Mouse (Mus musculus) hindbrain, embryonic 14.5 days (tissue): ENCODE data around the gene Slco2a1. TPM values are rescaled to one million over a fixed set of nuclear protein-coding genes. Genes with fewer than 3 reads are reported as not detected.

Experiments used
- ATAC-seq: fragments of 200-750 bp; cut with Nextera tagmentation; 2 replicates; pipeline ENCODE4 v1.8.0; 2017; ENCODE audit warnings: moderate number of reproducible peaks, mild to moderate bottlenecking, moderate TSS enrichment, moderate library complexity; ENCODE audit not compliant: low FRiP score
- DNase-seq: peaks from one replicate; pipeline ENCODE4 v3.0.0-alpha.2; 2015; ENCODE audit warnings: low spot score
- H3K27ac ChIP-seq: fragments of 300-500 bp; sonication (generic); 2 replicates; pipeline ENCODE4 v1.5.1; 2014; ENCODE audit warnings: mild to moderate bottlenecking, moderate library complexity
- H3K27me3 ChIP-seq: fragments of 300-500 bp; sonication (generic); 2 replicates; pipeline ENCODE4 v1.6.1; 2014; ENCODE audit warnings: mild to moderate bottlenecking, low read length, mixed read lengths; ENCODE audit not compliant: control insufficient read depth, insufficient read depth
- H3K36me3 ChIP-seq: fragments of 300-500 bp; sonication (generic); replicated peaks from 2 replicates; pipeline ENCODE4 v1.6.1; 2014; ENCODE audit not compliant: control insufficient read depth, insufficient read depth
- H3K4me1 ChIP-seq: fragments of 300-500 bp; sonication (generic); replicated peaks from 2 replicates; pipeline ENCODE4 v1.6.1; 2014; ENCODE audit warnings: antibody characterized with exemption, low read length, mixed read lengths; ENCODE audit not compliant: control insufficient read depth, insufficient read depth
- H3K4me2 ChIP-seq: fragments of 300-500 bp; sonication (generic); replicated peaks from 2 replicates; pipeline ENCODE4 v1.6.1; 2014; ENCODE audit warnings: mild to moderate bottlenecking, moderate library complexity
- H3K4me3 ChIP-seq: fragments of 300-500 bp; sonication (generic); replicated peaks from 2 replicates; pipeline ENCODE4 v1.5.1; 2014; ENCODE audit warnings: mild to moderate bottlenecking, low read length
- H3K9ac ChIP-seq: fragments of 300-500 bp; sonication (generic); 2 replicates; pipeline ENCODE4 v1.6.1; 2014
- H3K9me3 ChIP-seq: fragments of 300-500 bp; sonication (generic); 2 replicates; pipeline ENCODE4 v1.6.1; 2016; ENCODE audit warnings: low read length; ENCODE audit not compliant: control insufficient read depth
- WGBS: fragments of 180-500 bp; shearing (Covaris S2); extraction: QIAGEN DNeasy Blood & Tissue Kit; methylation state at CpG from one replicate; pipeline ENCODE4 v1.1.7; 2014; 5-methylcytosine and 5-hydroxymethylcytosine counted together
- polyA plus RNA-seq: library from polyadenylated mRNA; unstranded; fragments of >200 nt; fragmentation: Nextera tagmentation; extraction: Ambion mirVana; gene quantifications from 2 replicates; pipeline ENCODE4 v1.2.1, GENCODE M21; 2014

Slco2a1 gene
- polyA plus RNA-seq, 1 experiment from 2014 or later, result 2.4 TPM

- Histone ChIP-seq H3K36me3 (no peaks in the 10 kb centered on the region), H3K9ac (no peak overlapping the region), H3K9me3 (no peaks in the 10 kb centered on the region), H3K27me3 (no peaks in the 10 kb centered on the region), H3K4me2 (no peak overlapping the region), H3K4me3 (no peak overlapping the region), H3K27ac (no peak overlapping the region), H3K4me1 (no peaks in the 10 kb centered on the region)
- no peak for ATAC-seq
- DNase-seq, result no peak
- 73% methylated on average over 11 of the region's 11 CpGs for WGBS
These were observed 38.8 kb downstream of the Slco2a1 start for GRCm38 (mm10) chr9:103027150-103027889.

GRCm38 (mm10) chr9:103029012-103029411 is 40.5 kb downstream of the Slco2a1 start:
- Histone ChIP-seq H3K27ac (no peak overlapping the region), H3K9ac (no peak overlapping the region), H3K27me3 (no peaks in the 10 kb centered on the region), H3K4me1 (no peaks in the 10 kb centered on the region), H3K9me3 (no peaks in the 10 kb centered on the region), H3K36me3 (no peaks in the 10 kb centered on the region), H3K4me3 (no peak overlapping the region), H3K4me2 (no peak overlapping the region)
- DNase-seq (no peak), ATAC-seq (no peak)
- 68% methylated on average over 8 of the region's 8 CpGs for WGBS

- 84% methylated on average over 2 of the region's 2 CpGs for WGBS
- Histone ChIP-seq H3K27me3 (no peaks in the 10 kb centered on the region), H3K9me3 (no peaks in the 10 kb centered on the region), H3K4me2 (no peak overlapping the region), H3K9ac (no peak overlapping the region), H3K27ac (no peak overlapping the region), H3K4me1 (no peaks in the 10 kb centered on the region), H3K36me3 (no peaks in the 10 kb centered on the region), H3K4me3 (no peak overlapping the region)
- no peak for DNase-seq
- ATAC-seq, result no peak
These were observed 41.5 kb downstream of the Slco2a1 start for GRCm38 (mm10) chr9:103030041-103030440.

GRCm38 (mm10) chr9:103031211-103031610 is 42.7 kb downstream of the Slco2a1 start:
- Histone ChIP-seq H3K4me1 (no peaks in the 10 kb centered on the region), H3K27me3 (no peaks in the 10 kb centered on the region), H3K4me3 (no peak overlapping the region), H3K27ac (no peak overlapping the region), H3K9ac (no peak overlapping the region), H3K36me3 (no peaks in the 10 kb centered on the region), H3K9me3 (no peaks in the 10 kb centered on the region), H3K4me2 (no peak overlapping the region)
- DNase-seq, result no peak
- ATAC-seq, result no peak
- 77% methylated on average over 5 of the region's 5 CpGs for WGBS

GRCm38 (mm10) chr9:103032193-103032592 is 43.7 kb downstream of the Slco2a1 start:
- 77% methylated on average over 8 of the region's 8 CpGs for WGBS
- no peak overlapping the region for H3K27ac ChIP-seq
- H3K4me1 ChIP-seq, result no peaks in the 10 kb centered on the region
- H3K4me3 ChIP-seq, result no peak overlapping the region
- no peak overlapping the region for H3K4me2 ChIP-seq
- ATAC-seq (no peak), DNase-seq (no peak)
- H3K36me3 ChIP-seq, result no peaks in the 10 kb centered on the region
- no peaks in the 10 kb centered on the region for H3K27me3 ChIP-seq
- no peak overlapping the region for H3K9ac ChIP-seq
- H3K9me3 ChIP-seq, result no peaks in the 10 kb centered on the region

- H3K9ac ChIP-seq, result no peak overlapping the region
- no peak overlapping the region for H3K4me3 ChIP-seq
- no peak overlapping the region for H3K27ac ChIP-seq
- DNase-seq (no peak), ATAC-seq (no peak)
- WGBS, result 88% methylated on average over 3 of the region's 3 CpGs
- H3K4me2 ChIP-seq, result no peak overlapping the region
- H3K9me3 ChIP-seq, result no peaks in the 10 kb centered on the region
- H3K4me1 ChIP-seq, result no peaks in the 10 kb centered on the region
- H3K27me3 ChIP-seq, result no peaks in the 10 kb centered on the region
- no peaks in the 10 kb centered on the region for H3K36me3 ChIP-seq
These were observed 44.9 kb downstream of the Slco2a1 start for GRCm38 (mm10) chr9:103033381-103033780.

GRCm38 (mm10) chr9:103036971-103037391 is 48.5 kb downstream of the Slco2a1 start:
- ATAC-seq (no peak), DNase-seq (no peak)
- H3K27ac ChIP-seq, result no peak overlapping the region
- no peak overlapping the region for H3K9ac ChIP-seq
- no peaks in the 10 kb centered on the region for H3K4me1 ChIP-seq
- no peaks in the 10 kb centered on the region for H3K27me3 ChIP-seq
- no peaks in the 10 kb centered on the region for H3K36me3 ChIP-seq
- no peak overlapping the region for H3K4me2 ChIP-seq
- 81% methylated on average over 8 of the region's 8 CpGs for WGBS
- no peak overlapping the region for H3K4me3 ChIP-seq
- H3K9me3 ChIP-seq, result no peaks in the 10 kb centered on the region

- Histone ChIP-seq H3K36me3 (no peaks in the 10 kb centered on the region), H3K9me3 (no peaks in the 10 kb centered on the region), H3K4me2 (no peak overlapping the region), H3K4me3 (no peak overlapping the region), H3K9ac (no peak overlapping the region), H3K4me1 (no peaks in the 10 kb centered on the region), H3K27me3 (no peaks in the 10 kb centered on the region), H3K27ac (no peak overlapping the region)
- ATAC-seq, result no peak
- no peak for DNase-seq
- 63% methylated on average over 2 of the region's 2 CpGs for WGBS
These were observed 49.8 kb downstream of the Slco2a1 start for GRCm38 (mm10) chr9:103038266-103038665.

GRCm38 (mm10) chr9:103038705-103039104 is 50.2 kb downstream of the Slco2a1 start:
- WGBS, result 87% methylated on average over 7 of the region's 7 CpGs

GRCm38 (mm10) chr9:103040581-103040980 is 52.1 kb downstream of the Slco2a1 start:
- Histone ChIP-seq H3K9me3 (no peaks in the 10 kb centered on the region), H3K36me3 (no peaks in the 10 kb centered on the region), H3K4me3 (no peak overlapping the region), H3K9ac (no peak overlapping the region), H3K4me1 (no peaks in the 10 kb centered on the region), H3K27me3 (no peaks in the 10 kb centered on the region), H3K4me2 (no peak overlapping the region), H3K27ac (no peak overlapping the region)
- ATAC-seq (no peak), DNase-seq (no peak)
- 90% methylated on average over 2 of the region's 2 CpGs for WGBS

More at GRCm38 (mm10) chr9:103038705-103039104, 50.2 kb downstream of the Slco2a1 start:
- Histone ChIP-seq H3K27ac (no peak overlapping the region), H3K9ac (no peak overlapping the region), H3K4me2 (no peak overlapping the region), H3K4me3 (no peak overlapping the region), H3K4me1 (no peaks in the 10 kb centered on the region), H3K9me3 (no peaks in the 10 kb centered on the region), H3K27me3 (no peaks in the 10 kb centered on the region), H3K36me3 (no peaks in the 10 kb centered on the region)
- no peak for ATAC-seq
- DNase-seq, result no peak
